Mouse (Mus musculus) heart, postnatal 0 days (tissue): ENCODE measurements around the gene Chn2.

Experiments
- CTCF ChIP-seq: IDR thresholded peaks from 2 replicates; pipeline ENCODE4 v1.5.1; 2016; ENCODE audit warnings: antibody characterized with exemption, control low read depth, low read depth
- EP300 ChIP-seq: IDR thresholded peaks from 2 replicates; pipeline ENCODE4 v1.6.1; 2016; ENCODE audit warnings: antibody characterized with exemption, low read depth

GRCm38 (mm10) chr6:54342223-54342622 is 302.9 kb downstream of the Chn2 start:
- TF ChIP-seq EP300, result no peak
- no peak for TF ChIP-seq CTCF
